Mouse (Mus musculus): ENCODE data around the gene Prl3d2.
"Not testable (repeated sequence)": the region's sequence is repeated elsewhere in the genome, so short reads cannot be mapped to it uniquely, and the experiment has no call there.

Gene Prl3d2

DNA sequence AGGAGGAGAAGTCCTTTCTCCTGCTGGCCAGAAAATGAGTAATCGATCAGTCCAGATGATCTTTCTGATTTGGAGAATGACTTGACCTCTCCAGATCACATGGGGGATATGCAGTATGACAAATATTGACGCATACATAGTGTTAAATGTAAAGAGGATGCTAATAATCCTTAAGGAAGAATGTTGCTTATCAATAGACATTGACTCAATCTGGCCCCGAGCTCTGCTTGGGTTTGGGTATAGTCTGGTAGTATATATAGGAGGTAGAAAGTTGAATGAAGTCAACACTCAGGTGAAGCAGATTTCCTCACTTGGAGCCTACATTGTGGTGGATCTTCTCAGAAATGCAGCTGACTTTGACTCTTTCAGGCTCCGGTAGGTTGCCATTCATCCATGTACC, at the start of gene Prl3d2:
TSS of gene Prl3d2 (plus strand) at position 301 of the 400 bp plus-strand sequence.
- DNase-seq: not testable (repeated sequence)

DNA sequence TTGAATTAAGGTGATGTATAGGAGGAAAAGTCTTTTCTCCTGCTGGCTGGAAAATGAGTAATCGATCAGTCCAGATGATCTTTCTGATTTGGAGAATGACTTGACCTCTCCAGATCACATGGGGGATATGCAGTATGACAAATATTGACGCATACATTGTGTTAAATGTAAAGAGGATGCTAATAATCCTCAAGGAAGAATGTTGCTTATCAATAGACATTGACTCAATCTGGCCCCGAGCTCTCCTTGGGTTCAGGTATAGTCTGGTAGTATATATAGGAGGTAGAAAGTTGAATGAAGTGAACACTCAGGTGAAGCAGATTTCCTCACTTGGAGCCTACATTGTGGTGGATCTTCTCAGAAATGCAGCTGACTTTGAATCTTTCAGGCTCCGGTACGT, 27.6 kb upstream of the Prl3d2 start, which contains the start of gene Prl3d1:
TSS of gene Prl3d1 (plus strand) at position 301 of the 400 bp plus-strand sequence.
- not testable (repeated sequence) for DNase-seq

DNA sequence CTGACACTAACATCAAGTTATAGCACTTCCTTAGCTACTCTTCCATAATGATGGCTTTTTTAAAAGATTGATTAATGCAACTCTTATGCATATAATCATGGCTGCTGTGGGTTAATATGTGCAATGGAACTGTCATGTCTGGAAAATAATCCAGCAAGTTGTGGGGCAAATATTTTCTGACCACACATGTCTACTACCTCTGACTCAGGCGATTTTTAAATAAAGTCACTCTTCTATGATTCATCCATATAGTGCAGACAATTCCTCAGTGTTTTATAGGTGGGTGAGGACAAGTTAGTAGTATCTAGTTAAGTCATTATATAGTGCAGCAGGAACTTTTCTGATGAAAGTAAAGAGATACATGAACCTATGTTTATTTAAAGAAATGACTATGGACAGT, 26.8 kb downstream of the Prl3d2 start:
- DNase-seq: no peak

GRCm38 (mm10) chr13:27156490-27156889, 35.0 kb downstream of the Prl3d2 start, which contains the start of gene Prl3d3:
Gene Prl3d3, plus strand, starts transcription at chr13:27156790.
- not testable (repeated sequence) for DNase-seq
